Mouse (Mus musculus): ENCODE measurements around the gene Dohh.
A peak's percentile ranks its signal among the peaks of the same experiment; 100 is the strongest.

Dohh gene

GRCm38 (mm10) chr10:81430831-81431525, 46.8 kb downstream of the Dohh start:
- DNase-seq (ENCODE audit: low spot score in 2 of 2): peak; percentile 44 to 76

- DNase-seq (ENCODE audit: low spot score in 2 of 2): peak; percentile 21 to 47
These were observed 47.4 kb downstream of the Dohh start for GRCm38 (mm10) chr10:81431526-81432168.

- peak in 1 of 2 experiments; percentile 13 for DNase-seq (ENCODE audit: low spot score in 2 of 2)
These were observed 48.1 kb downstream of the Dohh start for GRCm38 (mm10) chr10:81432169-81432867.

- DNase-seq (ENCODE audit: low spot score in 2 of 2): peak; percentile 76 to 88
These were observed 48.6 kb downstream of the Dohh start for GRCm38 (mm10) chr10:81432868-81433262.

GRCm38 (mm10) chr10:81433541-81434289, 49.5 kb downstream of the Dohh start:
- DNase-seq (ENCODE audit: low spot score in 2 of 2): peak; percentile 23 to 54

- DNase-seq (ENCODE audit: low spot score in 2 of 2): peak; percentile 4 to 14
These were observed 50.4 kb downstream of the Dohh start for GRCm38 (mm10) chr10:81434361-81435263.

GRCm38 (mm10) chr10:81435436-81435835, 51.2 kb downstream of the Dohh start:
- peak; percentile 71 to 91 for DNase-seq (ENCODE audit: low spot score in 2 of 2)

Measured in cerebellum, postnatal 4 days (tissue).